Mouse (Mus musculus): Measurements from ENCODE around the gene Zfp385b. TPM values are rescaled to one million over a fixed set of nuclear protein-coding genes. Genes with fewer than 3 reads are reported as not detected.

Zfp385b gene
- 10 to 100 TPM; 50.4 to 51.4 TPM for total RNA-seq (2021)
- long read RNA-seq, experiment 1, partial matches to known transcripts, result 0 of 4 reads
- long read RNA-seq, experiment 1, other reads (novel, unspliced or antisense), result 4 of 4 reads
- long read RNA-seq, experiment 2, partial matches to known transcripts, result 2 of 6 reads
- long read RNA-seq, experiment 2, other reads (novel, unspliced or antisense), result 2 of 6 reads

DNA sequence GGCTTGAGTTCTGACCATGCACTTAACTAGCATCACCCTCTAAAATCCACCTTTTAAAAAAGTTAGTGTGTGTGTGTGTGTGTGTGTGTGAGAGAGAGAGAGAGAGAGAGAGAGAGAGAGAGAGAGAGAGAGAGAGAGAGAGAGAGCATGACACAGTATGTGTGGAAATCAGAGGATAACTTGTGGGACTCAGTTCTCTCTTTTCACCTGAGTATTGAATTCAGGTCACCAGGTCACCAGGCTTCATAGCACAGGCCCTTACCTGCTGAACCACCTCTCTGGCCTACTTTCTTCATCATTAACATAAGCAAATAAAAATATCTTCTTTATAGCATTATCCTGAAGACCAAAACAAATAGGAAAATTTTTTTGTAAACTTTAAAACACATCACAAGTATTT is at the start of gene Zfp385b:
Gene Zfp385b, minus strand, starts transcription at position 101 of the 400 bp plus-strand sequence.
- no peak for TF ChIP-seq CTCF (conservative IDR thresholded peaks at IDR 0.05)
- no peak for DNase-seq (ENCODE audit: low spot score in 2 of 2)
- H3K4me3 ChIP-seq, result no peak within 1 kb of the TSS
- H3K27ac ChIP-seq, result no peak within 1 kb of the TSS

GRCm38 (mm10) chr2:77863934-77864333 is 44.5 kb upstream of the Zfp385b start:
- peak; percentile 11 to 30 for DNase-seq (ENCODE audit: low spot score in 2 of 2)
- Histone ChIP-seq H3K27ac (peak overlapping the region; percentile 75), H3K4me3 (peak overlapping the region; percentile 41)
- TF ChIP-seq CTCF (conservative IDR thresholded peaks at IDR 0.05), result peak; percentile 47

GRCm38 (mm10) chr2:77863522-77863921 is 44.1 kb upstream of the Zfp385b start:
- Histone ChIP-seq H3K4me3 (peak overlapping the region; percentile 41), H3K27ac (peak overlapping the region; percentile 75)
- DNase-seq (ENCODE audit: low spot score in 2 of 2), result peak; percentile 45 to 49
- TF ChIP-seq CTCF (conservative IDR thresholded peaks at IDR 0.05), result no peak

GRCm38 (mm10) chr2:77841464-77841863 is 22.0 kb upstream of the Zfp385b start:
- no peak for TF ChIP-seq CTCF (conservative IDR thresholded peaks at IDR 0.05)
- 0 out of 2 replicates have a peak overlapping the region, but pooled peaks have one; percentile 3 for H3K4me3 ChIP-seq
- peak overlapping the region; percentile 51; the same call in 1 of the 2 replicates for H3K27ac ChIP-seq
- peak; percentile 33 to 52 for DNase-seq (ENCODE audit: low spot score in 2 of 2)

DNA sequence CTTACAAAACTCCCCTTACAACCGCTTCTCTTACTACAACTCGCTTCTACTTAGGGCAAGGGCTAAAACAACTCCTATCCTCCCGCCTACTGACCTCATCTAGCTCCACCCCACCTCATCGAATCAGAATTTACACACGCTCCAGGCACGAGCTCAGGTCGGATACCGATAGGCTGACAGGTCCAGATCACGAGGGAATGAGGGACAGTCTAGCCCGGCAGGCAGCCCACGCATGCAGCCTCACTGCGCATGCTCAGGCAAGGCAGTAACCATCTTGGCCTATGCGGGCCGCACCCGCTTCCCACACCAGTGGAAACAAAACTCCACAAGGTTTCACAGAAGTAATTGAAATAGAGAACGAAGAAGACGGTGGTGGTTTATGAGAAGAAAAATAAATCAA is 20.1 kb upstream of the Zfp385b start:
- Histone ChIP-seq H3K4me3 (no peak overlapping the region), H3K27ac (no peak overlapping the region)
- no peak for DNase-seq (ENCODE audit: low spot score in 2 of 2)
- no peak for TF ChIP-seq CTCF (conservative IDR thresholded peaks at IDR 0.05)

DNA sequence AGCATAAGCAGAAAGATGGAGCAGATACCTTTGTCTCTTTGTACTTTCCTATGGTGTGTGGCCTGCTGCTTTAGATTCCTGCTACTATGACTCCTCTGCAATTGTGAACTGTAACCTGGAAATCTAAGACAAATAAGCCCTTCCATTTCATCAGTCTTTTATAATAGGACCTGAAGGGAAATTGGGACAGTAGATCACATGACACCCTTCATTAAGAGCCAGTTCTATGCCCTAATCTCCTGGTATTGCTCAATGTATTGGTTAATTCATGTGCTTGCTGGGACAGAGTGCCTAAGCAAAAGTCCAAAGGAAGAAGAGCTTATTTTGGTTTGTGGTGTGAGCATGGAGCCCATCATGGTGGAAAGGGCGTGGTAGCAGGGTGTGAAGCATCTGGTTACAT is 19.2 kb upstream of the Zfp385b start:
- Histone ChIP-seq H3K27ac (no peak overlapping the region), H3K4me3 (no peak overlapping the region)
- no peak for DNase-seq (ENCODE audit: low spot score in 2 of 2)
- TF ChIP-seq CTCF (conservative IDR thresholded peaks at IDR 0.05), result no peak

DNA sequence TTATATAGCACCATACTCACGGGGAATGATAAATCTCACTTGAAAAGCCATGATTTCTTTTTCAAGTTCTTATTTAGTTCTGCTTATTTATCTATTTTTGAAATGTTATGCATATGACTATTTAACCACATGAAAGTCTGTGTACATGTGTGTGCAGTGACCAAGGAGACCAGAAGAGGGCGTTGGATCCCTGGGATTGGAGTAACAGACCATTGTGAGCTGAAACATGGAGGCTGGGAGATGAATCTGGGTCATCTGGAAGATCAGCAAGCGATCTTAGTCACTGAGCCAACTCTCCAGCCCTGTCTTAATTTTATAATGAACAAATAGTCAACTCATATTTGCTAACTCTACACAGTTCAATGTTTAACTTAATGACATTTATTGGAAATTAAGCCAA is 16.3 kb upstream of the Zfp385b start:
- H3K27ac ChIP-seq, result no peak overlapping the region
- no peak for DNase-seq (ENCODE audit: low spot score in 2 of 2)
- no peak overlapping the region for H3K4me3 ChIP-seq
- peak; percentile 47 for TF ChIP-seq CTCF (conservative IDR thresholded peaks at IDR 0.05)

DNA sequence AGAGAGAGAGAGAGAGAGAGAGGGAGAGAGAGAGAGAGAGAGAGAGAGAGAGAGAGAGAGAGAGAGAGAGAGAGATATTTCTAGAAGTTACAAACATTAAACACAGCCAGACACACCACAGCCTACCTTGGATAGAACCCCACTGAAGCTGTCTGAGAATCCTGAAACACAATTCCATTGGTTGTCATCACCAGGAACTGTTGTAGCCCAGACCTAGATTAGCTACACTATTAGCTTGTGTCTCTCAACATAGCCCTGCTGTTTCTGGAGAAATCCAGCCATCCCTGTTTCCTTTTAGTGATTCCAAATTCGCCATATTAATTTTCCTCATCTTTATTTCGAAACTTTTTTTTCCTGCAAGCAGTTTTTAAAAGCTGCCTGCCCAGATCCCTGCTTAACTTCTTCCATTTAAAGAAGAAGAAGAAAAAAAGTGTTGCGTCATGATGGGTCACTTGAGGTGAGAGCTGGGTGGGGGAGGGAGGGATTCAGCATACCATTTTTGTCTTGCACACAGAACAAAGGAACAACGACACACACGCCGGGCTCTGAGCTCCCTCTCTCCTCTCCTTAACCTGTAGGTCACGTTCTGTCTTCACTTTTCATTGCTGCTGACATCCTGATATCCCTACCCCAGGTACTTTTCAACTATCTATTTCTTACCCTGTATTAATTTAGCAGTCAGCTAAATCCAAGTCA is 6.8 kb upstream of the Zfp385b start:
- TF ChIP-seq CTCF (conservative IDR thresholded peaks at IDR 0.05), result no peak
- Histone ChIP-seq H3K27ac (no peak overlapping the region), H3K4me3 (no peak overlapping the region)
- no peak for DNase-seq (ENCODE audit: low spot score in 2 of 2)

GRCm38 (mm10) chr2:77823026-77823425 is 3.6 kb upstream of the Zfp385b start:
- no peak overlapping the region for H3K4me3 ChIP-seq
- H3K27ac ChIP-seq, result no peak overlapping the region
- no peak for DNase-seq (ENCODE audit: low spot score in 2 of 2)
- no peak for TF ChIP-seq CTCF (conservative IDR thresholded peaks at IDR 0.05)

DNA sequence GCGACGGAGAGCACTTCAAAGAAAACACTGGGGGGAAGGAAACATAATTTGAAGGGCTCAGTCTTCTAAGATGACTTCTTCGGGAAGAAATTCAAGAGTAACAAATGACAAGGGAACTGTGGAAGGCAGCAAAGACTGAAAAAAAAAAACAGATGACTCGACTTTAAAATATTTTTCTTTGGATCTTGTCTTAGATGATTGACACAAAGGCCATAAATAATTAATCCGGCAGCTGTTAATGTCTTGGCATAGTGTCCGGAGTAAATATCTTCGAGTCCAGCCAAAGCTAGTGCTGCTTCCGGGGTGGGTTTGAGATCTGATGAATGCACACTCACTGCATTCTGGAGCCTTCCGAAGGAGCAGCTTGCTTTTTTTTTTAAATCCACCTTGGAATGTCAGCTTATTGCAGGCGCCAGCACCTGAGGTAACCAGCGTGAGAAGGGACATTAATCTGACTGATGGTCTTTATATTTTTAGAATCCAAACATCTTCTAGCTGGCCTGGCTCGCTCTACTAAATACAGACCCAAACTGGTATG is 2.0 kb downstream of the Zfp385b start:
- peak overlapping the region; percentile 73 for H3K4me3 ChIP-seq
- no peak for DNase-seq (ENCODE audit: low spot score in 2 of 2)
- peak overlapping the region; percentile 89 for H3K27ac ChIP-seq
- no peak for TF ChIP-seq CTCF (conservative IDR thresholded peaks at IDR 0.05)

GRCm38 (mm10) chr2:77816413-77817314 is 2.8 kb downstream of the Zfp385b start:
- DNase-seq (ENCODE audit: low spot score in 2 of 2), result peak; percentile 4 to 27
- TF ChIP-seq CTCF (conservative IDR thresholded peaks at IDR 0.05), result 0 out of 2 replicates have a peak, but pooled peaks have one; percentile 14
- Histone ChIP-seq H3K27ac (peak overlapping the region; percentile 89), H3K4me3 (peak overlapping the region; percentile 73)

- DNase-seq (ENCODE audit: low spot score in 2 of 2), result peak in 1 of 2 experiments; percentile 39
- H3K4me3 ChIP-seq, result peak overlapping the region; percentile 73
- peak overlapping the region; percentile 89 for H3K27ac ChIP-seq
- no peak for TF ChIP-seq CTCF (conservative IDR thresholded peaks at IDR 0.05)
Observed at GRCm38 (mm10) chr2:77815775-77816412, 3.5 kb downstream of the Zfp385b start.
